Mouse (Mus musculus): Measurements from ENCODE around the gene Trim23. TPM values are rescaled to one million over a fixed set of nuclear protein-coding genes. Genes with fewer than 3 reads are reported as not detected.

The Trim23 gene
- polyA plus RNA-seq (2012; rRNA removed): 2.8 and 4.0 TPM in 2 replicates

- Histone ChIP-seq H3K27me3 (replicated peaks; ENCODE audit: control insufficient read depth, insufficient read depth, low read length) (no peaks in the 10 kb centered on the region), H3K36me3 (ENCODE audit: control insufficient read depth, insufficient read depth, low read length) (no peaks in the 10 kb centered on the region), H3K4me3 (ENCODE audit: insufficient read depth, low read depth, low read length) (peak within 1 kb of the TSS; percentile 96), H3K27ac (ENCODE audit: insufficient read depth, low read depth, low read length) (peak within 1 kb of the TSS; percentile 67), H3K4me1 (ENCODE audit: control insufficient read depth, insufficient read depth, low read length) (peaks cover 2% of the 10 kb centered on the region; the same call in 1 of the 2 replicates)
- under 1% methylated on average over 38 of the region's 38 CpGs for WGBS
- TF ChIP-seq CTCF (conservative IDR thresholded peaks at IDR 0.05; ENCODE audit: insufficient read depth, insufficient read length, low read depth, low read length) (no peak), POLR2A (IDR thresholded peaks at IDR 0.05; ENCODE audit: low read depth, low read length) (peak; percentile 81)
- peak; percentile 99 for DNase-seq
Observed at GRCm38 (mm10) chr13:104178650-104179121, at the start of gene Trim23. Trim23 (plus strand) TSS chr13:104178797.

- TF ChIP-seq POLR2A (IDR thresholded peaks at IDR 0.05; ENCODE audit: low read depth, low read length) (no peak), CTCF (conservative IDR thresholded peaks at IDR 0.05; ENCODE audit: insufficient read depth, insufficient read length, low read depth, low read length) (no peak)
- no peak for DNase-seq
- 78% methylated on average over 2 of the region's 2 CpGs for WGBS
- H3K36me3 ChIP-seq (ENCODE audit: control insufficient read depth, insufficient read depth, low read length): no peaks in the 10 kb centered on the region
- H3K4me1 ChIP-seq (ENCODE audit: control insufficient read depth, insufficient read depth, low read length): peaks cover 2% of the 10 kb centered on the region; the same call in 1 of the 2 replicates
- H3K27me3 ChIP-seq (replicated peaks; ENCODE audit: control insufficient read depth, insufficient read depth, low read length): no peaks in the 10 kb centered on the region
- H3K27ac ChIP-seq (ENCODE audit: insufficient read depth, low read depth, low read length): no peak overlapping the region
- no peak overlapping the region for H3K4me3 ChIP-seq (ENCODE audit: insufficient read depth, low read depth, low read length)
Observed at GRCm38 (mm10) chr13:104132561-104132960, 46.0 kb upstream of the Trim23 start.

GRCm38 (mm10) chr13:104134510-104135085 lies 44.0 kb upstream of the Trim23 start:
- 93% methylated on average over 4 of the region's 4 CpGs for WGBS
- H3K4me3 ChIP-seq (ENCODE audit: insufficient read depth, low read depth, low read length): no peak overlapping the region
- no peaks in the 10 kb centered on the region for H3K36me3 ChIP-seq (ENCODE audit: control insufficient read depth, insufficient read depth, low read length)
- H3K27ac ChIP-seq (ENCODE audit: insufficient read depth, low read depth, low read length): no peak overlapping the region
- TF ChIP-seq CTCF (conservative IDR thresholded peaks at IDR 0.05; ENCODE audit: insufficient read depth, insufficient read length, low read depth, low read length) (no peak), POLR2A (IDR thresholded peaks at IDR 0.05; ENCODE audit: low read depth, low read length) (no peak)
- no peaks in the 10 kb centered on the region for H3K27me3 ChIP-seq (replicated peaks; ENCODE audit: control insufficient read depth, insufficient read depth, low read length)
- peaks cover 2% of the 10 kb centered on the region; the same call in 1 of the 2 replicates for H3K4me1 ChIP-seq (ENCODE audit: control insufficient read depth, insufficient read depth, low read length)
- DNase-seq: no peak

- Histone ChIP-seq H3K27ac (ENCODE audit: insufficient read depth, low read depth, low read length) (no peak overlapping the region), H3K4me3 (ENCODE audit: insufficient read depth, low read depth, low read length) (no peak overlapping the region), H3K4me1 (ENCODE audit: control insufficient read depth, insufficient read depth, low read length) (no peaks in the 10 kb centered on the region), H3K36me3 (ENCODE audit: control insufficient read depth, insufficient read depth, low read length) (peaks cover 2% of the 10 kb centered on the region; the same call in 1 of the 2 replicates), H3K27me3 (replicated peaks; ENCODE audit: control insufficient read depth, insufficient read depth, low read length) (no peaks in the 10 kb centered on the region)
- peak; percentile 83 for DNase-seq
- WGBS: 43% methylated on average over 13 of the region's 13 CpGs
- TF ChIP-seq CTCF (conservative IDR thresholded peaks at IDR 0.05; ENCODE audit: insufficient read depth, insufficient read length, low read depth, low read length): peak; percentile 81
- TF ChIP-seq POLR2A (IDR thresholded peaks at IDR 0.05; ENCODE audit: low read depth, low read length): no peak
Observed at GRCm38 (mm10) chr13:104139369-104140209, 39.0 kb upstream of the Trim23 start.

- DNase-seq: peak; percentile 66
- 66% methylated on average over 9 of the region's 9 CpGs for WGBS
- no peak for TF ChIP-seq CTCF (conservative IDR thresholded peaks at IDR 0.05; ENCODE audit: insufficient read depth, insufficient read length, low read depth, low read length)
- TF ChIP-seq POLR2A (IDR thresholded peaks at IDR 0.05; ENCODE audit: low read depth, low read length): no peak
- no peaks in the 10 kb centered on the region for H3K4me1 ChIP-seq (ENCODE audit: control insufficient read depth, insufficient read depth, low read length)
- no peak overlapping the region for H3K4me3 ChIP-seq (ENCODE audit: insufficient read depth, low read depth, low read length)
- peaks cover 5% of the 10 kb centered on the region for H3K36me3 ChIP-seq (ENCODE audit: control insufficient read depth, insufficient read depth, low read length)
- no peaks in the 10 kb centered on the region for H3K27me3 ChIP-seq (replicated peaks; ENCODE audit: control insufficient read depth, insufficient read depth, low read length)
- no peak overlapping the region for H3K27ac ChIP-seq (ENCODE audit: insufficient read depth, low read depth, low read length)
Observed at GRCm38 (mm10) chr13:104144871-104145270, 33.7 kb upstream of the Trim23 start.

- H3K36me3 ChIP-seq (ENCODE audit: control insufficient read depth, insufficient read depth, low read length): peaks cover 5% of the 10 kb centered on the region
- 81% methylated on average over 3 of the region's 3 CpGs for WGBS
- H3K4me1 ChIP-seq (ENCODE audit: control insufficient read depth, insufficient read depth, low read length): no peaks in the 10 kb centered on the region
- DNase-seq: peak; percentile 22
- no peaks in the 10 kb centered on the region for H3K27me3 ChIP-seq (replicated peaks; ENCODE audit: control insufficient read depth, insufficient read depth, low read length)
- TF ChIP-seq POLR2A (IDR thresholded peaks at IDR 0.05; ENCODE audit: low read depth, low read length): no peak
- no peak for TF ChIP-seq CTCF (conservative IDR thresholded peaks at IDR 0.05; ENCODE audit: insufficient read depth, insufficient read length, low read depth, low read length)
- no peak overlapping the region for H3K27ac ChIP-seq (ENCODE audit: insufficient read depth, low read depth, low read length)
- H3K4me3 ChIP-seq (ENCODE audit: insufficient read depth, low read depth, low read length): no peak overlapping the region
Observed at GRCm38 (mm10) chr13:104145646-104146045, 33.0 kb upstream of the Trim23 start.

- H3K27me3 ChIP-seq (replicated peaks; ENCODE audit: control insufficient read depth, insufficient read depth, low read length): no peaks in the 10 kb centered on the region
- 92% methylated on average over 5 of the region's 5 CpGs for WGBS
- no peaks in the 10 kb centered on the region for H3K4me1 ChIP-seq (ENCODE audit: control insufficient read depth, insufficient read depth, low read length)
- no peak overlapping the region for H3K4me3 ChIP-seq (ENCODE audit: insufficient read depth, low read depth, low read length)
- H3K36me3 ChIP-seq (ENCODE audit: control insufficient read depth, insufficient read depth, low read length): peaks cover 7% of the 10 kb centered on the region
- TF ChIP-seq POLR2A (IDR thresholded peaks at IDR 0.05; ENCODE audit: low read depth, low read length): no peak
- TF ChIP-seq CTCF (conservative IDR thresholded peaks at IDR 0.05; ENCODE audit: insufficient read depth, insufficient read length, low read depth, low read length): no peak
- no peak overlapping the region for H3K27ac ChIP-seq (ENCODE audit: insufficient read depth, low read depth, low read length)
- no peak for DNase-seq
Observed at GRCm38 (mm10) chr13:104154180-104154579, 24.4 kb upstream of the Trim23 start.
